Mouse (Mus musculus): ENCODE measurements around the gene Gm12789.
A peak's percentile ranks its signal among the peaks of the same experiment; 100 is the strongest.
"Not testable (repeated sequence)": the region's sequence is repeated elsewhere in the genome, so short reads cannot be mapped to it uniquely, and the experiment has no call there.

Gm12789 gene

GRCm38 (mm10) chr4:101986326-101986725 lies at the start of gene Gm12789:
TSS of gene Gm12789 (plus strand) at chr4:101986626.
- not testable (repeated sequence) for DNase-seq

- not testable (repeated sequence) for DNase-seq
Observed at GRCm38 (mm10) chr4:101940107-101940506, 46.3 kb upstream of the Gm12789 start, which contains the start of gene Gm12794. TSS of gene Gm12794 (plus strand) at chr4:101940407.

GRCm38 (mm10) chr4:101980949-101981348 lies 5.5 kb upstream of the Gm12789 start, which contains the start of gene Gm12790:
TSS of gene Gm12790 (minus strand) at chr4:101981049.
- DNase-seq: not testable (repeated sequence)

GRCm38 (mm10) chr4:101985678-101986077 lies 748 bp upstream of the Gm12789 start:
- no peak for DNase-seq

- no peak for DNase-seq
Observed at GRCm38 (mm10) chr4:101997426-101997825, 11.0 kb downstream of the Gm12789 start.

- DNase-seq: peak; percentile 29 to 35
Observed at GRCm38 (mm10) chr4:101998267-101998922, 12.0 kb downstream of the Gm12789 start.

- no peak for DNase-seq
Observed at GRCm38 (mm10) chr4:102026619-102027018, 40.2 kb downstream of the Gm12789 start.
